Mouse (Mus musculus) T-cell, adult 2 months (primary cell): ENCODE measurements around the gene Wfdc11.
"Not testable (repeated sequence)": the region's sequence is repeated elsewhere in the genome, so short reads cannot be mapped to it uniquely, and the experiment has no call there.

Source experiments
- DNase-seq: peaks from one replicate; pipeline ENCODE4 v3.0.0; 2022; ENCODE audit warnings: low spot score

The Wfdc11 gene

DNA sequence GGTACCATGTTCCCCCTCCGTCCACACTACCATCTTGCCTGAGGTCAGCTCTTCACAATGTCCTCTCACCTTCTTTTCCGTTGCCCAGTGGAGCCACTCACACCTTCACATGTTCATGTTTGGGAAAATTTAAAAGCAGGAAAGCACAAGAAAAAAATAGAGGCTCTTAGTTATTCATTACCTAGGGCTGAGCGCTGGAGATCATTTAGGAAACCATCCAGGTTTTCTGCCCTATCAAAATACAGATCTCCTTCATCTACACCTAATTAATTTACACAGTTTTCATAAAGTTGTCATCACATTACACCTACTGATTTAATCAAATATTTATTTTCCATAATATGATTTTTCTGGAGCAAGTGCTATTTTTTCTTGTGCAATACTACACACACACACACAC lies 35.2 kb downstream of the Wfdc11 start, which contains the start of gene Wfdc16:
Gene Wfdc16 (minus strand): TSS at position 101 of the 400 bp plus-strand sequence.
- no peak for DNase-seq

DNA sequence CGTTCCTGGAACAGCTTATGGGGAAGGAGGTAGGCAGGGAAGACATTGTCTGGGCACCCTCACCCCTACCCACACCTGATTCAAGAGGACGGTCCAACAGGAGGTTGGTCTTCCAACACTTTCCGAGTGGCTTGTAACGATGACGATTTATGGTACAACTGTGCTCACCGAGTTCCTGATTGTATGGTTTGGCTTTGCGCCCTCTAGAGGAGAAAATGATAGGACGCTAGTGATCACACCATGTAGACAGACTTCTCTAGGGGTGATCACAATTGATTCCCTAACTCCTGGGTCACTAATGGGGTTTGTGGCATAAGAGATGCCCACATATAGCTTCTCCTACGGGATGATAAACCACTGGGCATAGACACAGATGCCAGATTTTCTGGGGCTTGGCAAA lies 38.6 kb downstream of the Wfdc11 start:
- no peak for DNase-seq

DNA sequence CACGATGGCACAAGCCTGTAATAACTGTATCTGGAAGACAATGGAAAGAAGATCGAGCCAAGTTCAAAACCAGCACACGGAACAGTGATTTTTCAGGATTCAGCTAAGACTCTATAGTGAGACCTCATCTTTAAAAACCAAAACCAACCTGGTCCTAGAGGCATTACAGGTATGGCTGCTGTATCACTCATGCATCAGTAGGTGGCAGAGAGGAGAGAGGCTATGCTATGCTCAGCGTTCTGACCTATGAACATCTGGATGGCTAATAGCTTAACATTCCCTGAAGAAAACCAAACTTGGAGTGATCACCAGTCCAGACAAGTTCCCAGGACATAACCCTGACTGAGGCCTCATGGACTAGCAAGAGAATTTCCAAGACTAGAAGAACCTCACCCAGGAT lies 52.1 kb downstream of the Wfdc11 start:
- no peak for DNase-seq

DNA sequence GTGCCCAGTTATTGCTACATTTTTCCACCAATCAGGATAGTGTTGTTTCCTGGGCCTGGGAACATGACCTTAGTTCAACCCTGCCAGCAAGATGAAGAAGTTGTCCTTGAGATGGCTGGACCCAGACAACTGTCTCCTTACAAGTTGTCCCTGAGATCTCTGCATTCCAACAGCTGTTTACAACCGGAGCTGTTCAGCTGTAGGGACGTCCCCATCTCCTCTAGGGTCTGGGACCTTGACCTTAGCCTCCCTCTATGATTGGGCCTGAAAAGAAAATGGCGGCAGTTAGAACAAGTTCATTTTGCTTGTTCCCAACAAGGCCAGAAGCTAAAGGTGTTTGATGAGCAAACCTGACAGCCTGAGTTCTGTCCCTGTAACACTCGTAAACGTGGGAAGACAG lies 54.8 kb downstream of the Wfdc11 start:
- no peak for DNase-seq

DNA sequence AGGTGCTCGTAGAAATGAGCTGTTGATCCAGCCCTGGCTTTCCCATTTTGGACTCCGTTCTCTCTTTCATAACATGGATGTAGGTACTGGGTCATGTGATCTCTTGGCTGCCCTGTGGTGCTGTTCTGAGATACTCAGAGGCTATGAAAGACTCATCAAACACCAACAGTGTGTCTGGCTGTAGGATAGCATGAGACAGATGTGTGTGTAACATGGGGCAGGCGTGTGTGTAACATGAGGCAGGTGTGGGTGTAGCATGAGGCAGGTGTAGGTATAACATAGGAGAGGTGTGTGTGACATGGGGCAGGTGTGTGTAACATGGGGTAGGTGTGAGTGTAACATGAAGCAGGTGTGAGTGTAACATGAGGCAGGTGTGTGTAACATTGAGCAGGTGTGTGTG lies 58.5 kb downstream of the Wfdc11 start:
- no peak for DNase-seq

DNA sequence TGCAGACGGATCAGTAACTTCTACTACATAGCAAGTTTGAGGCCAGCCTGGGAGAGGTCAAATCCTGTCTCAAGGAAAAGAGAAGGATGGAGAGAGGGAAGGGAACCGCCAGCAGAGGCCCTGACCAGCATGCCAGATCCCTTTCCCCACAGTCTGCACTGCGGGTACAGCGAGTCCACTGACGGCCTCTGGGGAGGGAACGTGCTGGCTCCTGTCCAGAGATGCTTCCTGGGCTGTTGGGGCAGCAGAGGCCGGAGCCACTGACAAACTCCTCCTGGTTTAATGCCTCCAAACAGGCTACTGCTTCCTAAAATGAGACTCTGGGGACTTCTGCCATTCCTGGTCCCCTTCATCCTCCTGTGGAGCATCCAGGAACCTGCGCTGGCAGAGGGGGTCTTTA lies 60.4 kb downstream of the Wfdc11 start, which contains the start of the genes Wfdc6b and Wfdc8:
Gene Wfdc6b (plus strand): TSS at position 52 of the 400 bp plus-strand sequence.
Gene Wfdc8 (minus strand): TSS at position 156 of the 400 bp plus-strand sequence.
- not testable (repeated sequence) for DNase-seq
